In genomic region chr2:157068701-157069354, GRCm38 (mm10) we compare ENCODE assay signal across 9 mouse cellular contexts. TPM values are rescaled to one million over a fixed set of nuclear protein-coding genes. Genes with fewer than 3 reads are reported as not detected.
DNase-seq lines count a peak whose midpoint lies in the region; ATAC-seq and TF ChIP-seq lines count a peak whose summit lies in the region.
"Had no signal": no experiment of that assay in that cellular context is flagged by ENCODE, and none has a peak within 500 bp of the region (broad histone marks: within the 10 kb centered on the region; RNA-seq: fewer than 3 reads in every experiment).

No protein-coding gene starts in this region.

- H3K4me1 ChIP-seq in heart, embryonic 10.5 days: peaks cover 96% of the 10 kb centered on the region
- peaks cover 4% of the 10 kb centered on the region for H3K4me1 ChIP-seq in bone marrow, adult 2 months (ENCODE audit: control insufficient read depth, insufficient read depth, low read length)
- peaks cover 63% of the 10 kb centered on the region for H3K4me1 ChIP-seq in embryonic facial prominence, embryonic 12.5 days
- H3K4me1 ChIP-seq in limb, embryonic 12.5 days (replicated peaks): peaks cover 77% of the 10 kb centered on the region
- peaks cover 9% of the 10 kb centered on the region for H3K4me1 ChIP-seq in thymus, adult 2 months (replicated peaks; ENCODE audit: control insufficient read depth, insufficient read depth, low read length)

- intact Hi-C loops in heart, postnatal 10 days (cut with DNase I): no loop called here

- no peaks in the 10 kb centered on the region for H3K9me3 ChIP-seq in heart, embryonic 10.5 days
- H3K9me3 ChIP-seq in embryonic facial prominence, embryonic 12.5 days: no peaks in the 10 kb centered on the region
- no peaks in the 10 kb centered on the region for H3K9me3 ChIP-seq in limb, embryonic 12.5 days

- no peaks in the 10 kb centered on the region for H3K27me3 ChIP-seq in heart, embryonic 10.5 days (ENCODE audit: insufficient read depth, poor library complexity, severe bottlenecking)
- no peaks in the 10 kb centered on the region for H3K27me3 ChIP-seq in embryonic facial prominence, embryonic 12.5 days
- H3K27me3 ChIP-seq in limb, embryonic 12.5 days: no peaks in the 10 kb centered on the region
- no peaks in the 10 kb centered on the region; the same call in 1 of the 2 replicates for H3K27me3 ChIP-seq in thymus, adult 2 months (ENCODE audit: control insufficient read depth, insufficient read depth, low read length)

- WGBS in heart, embryonic 10.5 days: 78% methylated on average over 14 of the region's 14 CpGs
- WGBS in bone marrow, adult 2 months: 80% methylated on average over 14 of the region's 14 CpGs
- WGBS in embryonic facial prominence, embryonic 12.5 days: 73% methylated on average over 14 of the region's 14 CpGs
- WGBS in limb, embryonic 12.5 days: 84% methylated on average over 14 of the region's 14 CpGs
- 89% methylated on average over 14 of the region's 14 CpGs for WGBS in thymus, adult 2 months

- H3K4me2 ChIP-seq in embryonic facial prominence, embryonic 12.5 days (replicated peaks): no peak overlapping the region
- H3K4me2 ChIP-seq in limb, embryonic 12.5 days: no peak overlapping the region

- H3K4me3 ChIP-seq in heart, embryonic 10.5 days: no peak overlapping the region; the same call in 1 of the 2 replicates
- H3K4me3 ChIP-seq in bone marrow, adult 2 months (replicated peaks; ENCODE audit: control insufficient read depth, low read depth, low read length): no peak overlapping the region
- no peak overlapping the region for H3K4me3 ChIP-seq in embryonic facial prominence, embryonic 12.5 days
- H3K4me3 ChIP-seq in limb, embryonic 12.5 days (replicated peaks): no peak overlapping the region
- H3K4me3 ChIP-seq in thymus, adult 2 months (ENCODE audit: control insufficient read depth, insufficient read depth, low read length): no peak overlapping the region

- peak overlapping the region; percentile 78 for H3K27ac ChIP-seq in heart, embryonic 10.5 days
- 0 out of 2 replicates have a peak overlapping the region, but pooled peaks have one; percentile 19 for H3K27ac ChIP-seq in bone marrow, adult 2 months (ENCODE audit: control insufficient read depth, insufficient read depth, low read depth, low read length, poor library complexity)
- peak overlapping the region; percentile 61; the same call in 1 of the 2 replicates for H3K27ac ChIP-seq in embryonic facial prominence, embryonic 12.5 days
- peak overlapping the region; percentile 45; the same call in 1 of the 2 replicates for H3K27ac ChIP-seq in limb, embryonic 12.5 days
- H3K27ac ChIP-seq in thymus, adult 2 months (ENCODE audit: control insufficient read depth, insufficient read depth, low read length): no peak overlapping the region

- TF ChIP-seq CTCF in bone marrow, adult 2 months (IDR thresholded peaks at IDR 0.05; ENCODE audit: control insufficient read depth, insufficient read depth, low read length): no peak
- no peak for TF ChIP-seq CTCF in thymus, adult 2 months (IDR thresholded peaks at IDR 0.05; ENCODE audit: borderline replicate concordance, control insufficient read depth, extremely low read depth, insufficient read depth, low read length, poor library complexity)

- no peak for ATAC-seq in embryonic facial prominence, embryonic 12.5 days (ENCODE audit: insufficient number of reproducible peaks, insufficient read depth, low FRiP score, low TSS enrichment)
- ATAC-seq in limb, embryonic 12.5 days (ENCODE audit: insufficient number of reproducible peaks, insufficient read depth, low FRiP score, low TSS enrichment, low read depth): no peak

- H3K9ac ChIP-seq in embryonic facial prominence, embryonic 12.5 days: no peak overlapping the region
- no peak overlapping the region for H3K9ac ChIP-seq in limb, embryonic 12.5 days (replicated peaks)

- peaks cover 23% of the 10 kb centered on the region for H3K36me3 ChIP-seq in heart, embryonic 10.5 days
- peaks cover 13% of the 10 kb centered on the region for H3K36me3 ChIP-seq in embryonic facial prominence, embryonic 12.5 days
- H3K36me3 ChIP-seq in limb, embryonic 12.5 days: peaks cover 41% of the 10 kb centered on the region
- no peaks in the 10 kb centered on the region for H3K36me3 ChIP-seq in thymus, adult 2 months (ENCODE audit: control insufficient read depth, insufficient read depth, low read length)

- no peak for TF ChIP-seq POLR2A in bone marrow, adult 2 months (IDR thresholded peaks at IDR 0.05; ENCODE audit: borderline replicate concordance, control insufficient read depth, low read depth, low read length)
- no peak for TF ChIP-seq POLR2A in thymus, adult 2 months (IDR thresholded peaks at IDR 0.05; ENCODE audit: control insufficient read depth, extremely low read depth, insufficient read depth, low read length, poor library complexity)

- DNase-seq in heart, embryonic 10.5 days (ENCODE audit: low spot score): no peak
- no peak for DNase-seq in heart, postnatal 10 days
- DNase-seq in thymus, adult 2 months: no peak
- DNase-seq in thymus, postnatal 10 days (ENCODE audit: low spot score in 2 of 2): no peak
- no peak for DNase-seq in urinary bladder, postnatal 25 days (ENCODE audit: low spot score)

RNA-seq across cellular contexts. Expression of gene Soga1, which starts 10.2 kb away (rescaled TPM):
- 2.2 and 3.9 TPM in 2 replicates for polyA plus RNA-seq in heart, embryonic 10.5 days (2016; fragmentation: Nextera tagmentation; extraction: Ambion mirVana)
- total RNA-seq in heart, postnatal 10 days (2021): 10 to 100 TPM; 33.3 to 34.6 TPM
- 3.0 and 5.0 TPM in 2 replicates for polyA plus RNA-seq in bone marrow, adult 2 months (2011; ENCODE audit: insufficient read depth, insufficient read length, low replicate concordance, missing spikeins)
- 5.7 and 7.8 TPM in 2 replicates for polyA plus RNA-seq in embryonic facial prominence, embryonic 12.5 days (2016; fragmentation: Nextera tagmentation; extraction: Ambion mirVana)
- 5.0 and 5.6 TPM in 2 replicates for polyA plus RNA-seq in limb, embryonic 12.5 days (2016; fragmentation: Nextera tagmentation; extraction: Ambion mirVana)
- 5.2 and 5.3 TPM in 2 replicates for polyA plus RNA-seq in thymus, adult 2 months (2012; rRNA removed)

RNA-seq across cellular contexts. Expression of gene Tldc2, which starts 18.0 kb away (rescaled TPM):
- polyA plus RNA-seq in heart, embryonic 10.5 days (2016; fragmentation: Nextera tagmentation; extraction: Ambion mirVana): not detected in 2 replicates
- not detected for total RNA-seq in heart, postnatal 10 days (2021)
- polyA plus RNA-seq in bone marrow, adult 2 months (2011; ENCODE audit: insufficient read depth, insufficient read length, low replicate concordance, missing spikeins): not detected in 2 replicates
- polyA plus RNA-seq in embryonic facial prominence, embryonic 12.5 days (2016; fragmentation: Nextera tagmentation; extraction: Ambion mirVana): not detected in 2 replicates
- polyA plus RNA-seq in limb, embryonic 12.5 days (2016; fragmentation: Nextera tagmentation; extraction: Ambion mirVana): not detected in 2 replicates
- polyA plus RNA-seq in thymus, adult 2 months (2012; rRNA removed): not detected in 2 replicates
- total RNA-seq: left cerebral cortex, adult 8-10 months had no signal
